Mouse (Mus musculus) small intestine, adult 2 months (tissue): ENCODE data around the gene Rab12.

ENCODE experiments used
- CTCF ChIP-seq: fragments of 200-500 bp; IDR thresholded peaks from 2 replicates; pipeline ENCODE4 v1.5.1; 2012; ENCODE audit warnings: low read depth, mild to moderate bottlenecking, control low read depth, inconsistent platforms, low read length, moderate library complexity, mixed read lengths; ENCODE audit not compliant: insufficient replicate concordance, insufficient read length; ENCODE audit errors: extremely low read depth
- POLR2A ChIP-seq: fragments of 200-500 bp; IDR thresholded peaks from 2 replicates; pipeline ENCODE4 v1.6.1; 2012; ENCODE audit warnings: low read depth, mild to moderate bottlenecking, control low read depth, inconsistent platforms, low read length, moderate library complexity

GRCm38 (mm10) chr17:66471252-66471651, 48.3 kb downstream of the Rab12 start:
- TF ChIP-seq POLR2A (no peak), CTCF (no peak)
